Mouse (Mus musculus) myocyte (in vitro differentiated cells): ENCODE measurements at regions not wholly inside any gene's neighbourhood (a gene's known extent, or its start where the extent isn't known, plus 50 kb on each side); places are given as distances from the start of the nearest gene placed in this dataset.

Experiments
- H3K27me3 ChIP-seq: one replicate; pipeline ENCODE4 v1.6.1; 2011; ENCODE audit not compliant: control insufficient read depth, insufficient read depth, insufficient read length
- H3K36me3 ChIP-seq: one replicate; pipeline ENCODE4 v1.6.1; 2011; ENCODE audit not compliant: control insufficient read depth, insufficient read depth
- H3K4me2 ChIP-seq: one replicate; pipeline ENCODE4 v1.6.1; 2011; ENCODE audit warnings: low read depth, control low read depth
- H3K4me3 ChIP-seq: one replicate; pipeline ENCODE4 v1.5.1; 2011; ENCODE audit warnings: mild to moderate bottlenecking, control low read depth, moderate library complexity
- H3K79me2 ChIP-seq: one replicate; pipeline ENCODE4 v1.6.1; 2011; ENCODE audit not compliant: control insufficient read depth, insufficient read depth
- H3ac ChIP-seq: one replicate; pipeline ENCODE4 v1.6.1; 2011; ENCODE audit not compliant: control insufficient read depth, insufficient read length
- CEBPB ChIP-seq: IDR thresholded peaks from 2 replicates; pipeline ENCODE4 v1.6.1; 2011; ENCODE audit warnings: mild to moderate bottlenecking, moderate library complexity; ENCODE audit not compliant: poor library complexity, insufficient read depth, severe bottlenecking
- E2F4 ChIP-seq: IDR thresholded peaks from one replicate; pipeline ENCODE4 v1.6.1; 2011; ENCODE audit warnings: mild to moderate bottlenecking, control low read depth, moderate library complexity; ENCODE audit not compliant: insufficient read depth
- MAX ChIP-seq: IDR thresholded peaks from one replicate; pipeline ENCODE4 v1.6.1; 2011; ENCODE audit warnings: low read depth, mild to moderate bottlenecking, control low read depth
- MYOD1 ChIP-seq, 3 experiments: IDR thresholded peaks; one replicate each; pipeline ENCODE4 v1.6.1; 2011; ENCODE audit warnings: control low read depth in 2 of 3, low read depth in 2 of 3, mild to moderate bottlenecking in 2 of 3, moderate library complexity in 1 of 3; ENCODE audit not compliant: insufficient read length in 2 of 3, control insufficient read depth in 1 of 3
- MYOG ChIP-seq, 3 experiments: IDR thresholded peaks; one replicate each; pipeline ENCODE4 v1.6.1; 2011; ENCODE audit warnings: control low read depth in 2 of 3, low read depth in 2 of 3, mild to moderate bottlenecking in 2 of 3; ENCODE audit not compliant: insufficient read length in 2 of 3, control insufficient read depth in 1 of 3, insufficient read depth in 1 of 3
- POLR2A ChIP-seq: IDR thresholded peaks from one replicate; pipeline ENCODE4 v1.6.1; 2011; ENCODE audit warnings: low read depth, mild to moderate bottlenecking, control low read depth, moderate library complexity; ENCODE audit not compliant: insufficient read length
- POLR2AphosphoS2 ChIP-seq: IDR thresholded peaks from one replicate; pipeline ENCODE4 v1.6.1; 2011; ENCODE audit warnings: low read depth, control low read depth; ENCODE audit not compliant: insufficient read length
- REST ChIP-seq: IDR thresholded peaks from one replicate; pipeline ENCODE4 v1.6.1; 2011; ENCODE audit warnings: mild to moderate bottlenecking, control low read depth, moderate library complexity; ENCODE audit not compliant: insufficient read depth, insufficient read length
- SRF ChIP-seq: IDR thresholded peaks from one replicate; pipeline ENCODE4 v1.6.1; 2011; ENCODE audit warnings: low read depth; ENCODE audit not compliant: control insufficient read depth, insufficient read length
- TCF12 ChIP-seq: IDR thresholded peaks from one replicate; pipeline ENCODE4 v1.6.1; 2011; ENCODE audit warnings: mild to moderate bottlenecking, control low read depth; ENCODE audit not compliant: poor library complexity, insufficient read depth, severe bottlenecking
- TCF3 ChIP-seq: IDR thresholded peaks from one replicate; pipeline ENCODE4 v1.6.1; 2011; ENCODE audit warnings: low read depth, control low read depth; ENCODE audit not compliant: insufficient read length
- USF1 ChIP-seq: IDR thresholded peaks from one replicate; pipeline ENCODE4 v1.6.1; 2011; ENCODE audit warnings: low read depth, mild to moderate bottlenecking, control low read depth, moderate library complexity

DNA sequence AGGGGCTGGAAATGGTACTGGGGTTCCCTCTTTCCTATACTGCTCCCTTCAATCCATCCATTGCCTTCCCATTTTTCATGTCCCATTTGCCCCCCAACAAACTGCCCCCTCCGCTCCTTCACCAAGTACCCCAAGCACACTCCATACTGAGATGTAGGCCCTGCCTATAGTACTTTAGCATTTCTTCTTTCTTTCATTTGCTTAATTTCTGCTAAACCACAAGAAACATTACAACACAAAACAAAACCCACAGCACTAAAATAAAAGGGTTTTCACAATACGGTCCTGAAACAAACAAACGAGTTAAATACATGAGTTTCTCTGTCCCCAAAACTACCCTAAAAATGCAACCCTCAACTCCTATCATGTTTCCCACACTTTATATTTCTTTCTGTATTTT, 122.8 kb downstream of the Irs2 start:
- Histone ChIP-seq H3K4me2 (no peak overlapping the region), H3K79me2 (no peaks in the 10 kb centered on the region), H3K4me3 (no peak overlapping the region), H3K36me3 (no peaks in the 10 kb centered on the region), H3ac (no peak overlapping the region), H3K27me3 (peaks cover 22% of the 10 kb centered on the region)
- TF ChIP-seq POLR2A (no peak), E2F4 (no peak), USF1 (no peak), SRF (no peak), MYOD1 (IDR thresholded peaks at IDR 0.05; ENCODE audit: control insufficient read depth in 1 of 3, insufficient read length in 2 of 3, low read depth in 2 of 3) (no peak), MAX (no peak), POLR2AphosphoS2 (no peak), TCF3 (no peak), CEBPB (no peak), MYOG (IDR thresholded peaks at IDR 0.05; ENCODE audit: control insufficient read depth in 1 of 3, insufficient read depth in 1 of 3, insufficient read length in 2 of 3, low read depth in 2 of 3) (no peak)

DNA sequence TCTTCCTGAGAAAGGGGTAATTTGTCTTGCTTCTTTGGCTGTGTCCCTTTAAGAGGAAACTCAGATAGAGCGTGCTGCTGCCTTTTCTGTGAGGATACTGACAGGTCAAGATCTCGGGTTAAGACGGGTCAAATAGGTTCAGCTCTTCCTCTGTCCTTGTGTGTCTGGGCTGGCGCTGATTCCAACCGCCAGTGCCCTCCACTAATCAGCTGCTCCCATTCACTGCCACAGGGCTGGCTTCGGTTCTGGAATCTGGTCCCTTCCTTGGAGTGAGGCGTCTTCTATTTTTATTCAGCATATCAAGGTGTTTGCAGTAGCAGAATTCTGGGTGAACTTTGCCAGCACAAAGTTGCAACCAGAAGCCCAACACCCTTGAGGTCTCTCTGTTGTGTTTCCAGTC, 124.8 kb downstream of the Irs2 start:
- no peaks in the 10 kb centered on the region for H3K36me3 ChIP-seq
- H3K79me2 ChIP-seq: no peaks in the 10 kb centered on the region
- TF ChIP-seq REST (no peak), MAX (no peak), MYOG (IDR thresholded peaks at IDR 0.05; ENCODE audit: control insufficient read depth in 1 of 3, insufficient read depth in 1 of 3, insufficient read length in 2 of 3, low read depth in 2 of 3) (no peak), E2F4 (no peak), MYOD1 (IDR thresholded peaks at IDR 0.05; ENCODE audit: control insufficient read depth in 1 of 3, insufficient read length in 2 of 3, low read depth in 2 of 3) (no peak), POLR2AphosphoS2 (no peak), TCF3 (no peak), TCF12 (no peak), USF1 (no peak), SRF (no peak), CEBPB (no peak)
- H3K4me2 ChIP-seq: no peak overlapping the region
- no peak overlapping the region for H3ac ChIP-seq
- H3K27me3 ChIP-seq: peaks cover 28% of the 10 kb centered on the region
- no peak overlapping the region for H3K4me3 ChIP-seq

DNA sequence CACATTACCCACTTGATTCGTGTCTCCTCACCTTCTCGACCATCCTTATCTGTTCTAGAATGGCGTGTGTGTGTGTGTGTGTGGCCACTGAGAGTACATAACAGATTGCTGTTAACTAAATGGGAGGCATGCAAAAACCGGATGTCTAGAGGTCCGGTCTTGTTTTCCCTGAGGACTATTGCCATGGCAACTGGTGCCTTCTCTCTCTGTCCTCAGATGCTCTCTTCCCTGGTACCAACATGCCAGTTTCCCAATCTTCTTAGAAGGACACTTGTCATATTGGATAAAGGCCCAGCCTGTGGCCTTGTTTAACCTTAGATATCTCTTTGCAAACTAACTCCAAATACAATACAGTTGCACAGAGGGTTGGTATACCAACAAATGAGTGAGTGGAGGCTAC, 125.9 kb downstream of the Irs2 start:
- TF ChIP-seq TCF3 (no peak), USF1 (no peak), MAX (no peak), MYOD1 (IDR thresholded peaks at IDR 0.05; ENCODE audit: control insufficient read depth in 1 of 3, insufficient read length in 2 of 3, low read depth in 2 of 3) (no peak), TCF12 (no peak), REST (no peak), E2F4 (no peak), POLR2AphosphoS2 (no peak), CEBPB (no peak), POLR2A (no peak), MYOG (IDR thresholded peaks at IDR 0.05; ENCODE audit: control insufficient read depth in 1 of 3, insufficient read depth in 1 of 3, insufficient read length in 2 of 3, low read depth in 2 of 3) (no peak), SRF (no peak)
- Histone ChIP-seq H3K27me3 (peaks cover 28% of the 10 kb centered on the region), H3ac (no peak overlapping the region)

DNA sequence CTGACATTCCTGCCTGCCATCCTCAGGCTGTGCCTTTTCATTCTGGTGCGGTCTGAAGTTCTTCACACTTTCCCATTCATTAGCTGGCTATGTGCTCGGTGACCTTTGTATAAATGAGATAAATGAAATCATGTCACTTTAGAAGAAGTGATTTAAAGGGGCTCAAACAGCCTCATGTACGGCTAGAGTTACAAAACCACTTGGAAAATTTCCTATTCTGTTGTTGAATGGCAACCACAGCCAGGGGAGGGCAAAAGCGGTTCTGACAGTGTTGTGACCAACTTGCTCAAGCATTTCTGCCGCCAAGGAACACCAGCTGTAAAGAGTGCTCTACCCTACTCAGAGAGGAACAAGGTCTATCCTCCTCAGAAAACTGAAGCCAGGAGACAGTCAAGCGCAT, 128.4 kb downstream of the Irs2 start:
- TF ChIP-seq TCF12 (no peak), CEBPB (no peak), TCF3 (no peak), MYOD1 (IDR thresholded peaks at IDR 0.05; ENCODE audit: control insufficient read depth in 1 of 3, insufficient read length in 2 of 3, low read depth in 2 of 3) (no peak), USF1 (no peak), POLR2A (no peak)
- Histone ChIP-seq H3K27me3 (peaks cover 26% of the 10 kb centered on the region), H3K4me3 (no peak overlapping the region), H3K4me2 (no peak overlapping the region), H3K79me2 (no peaks in the 10 kb centered on the region), H3K36me3 (no peaks in the 10 kb centered on the region), H3ac (no peak overlapping the region)

More for the DNA sequence above, 125.9 kb downstream of the Irs2 start:
- Histone ChIP-seq H3K4me2 (no peak overlapping the region), H3K36me3 (no peaks in the 10 kb centered on the region), H3K4me3 (no peak overlapping the region), H3K79me2 (no peaks in the 10 kb centered on the region)

DNA sequence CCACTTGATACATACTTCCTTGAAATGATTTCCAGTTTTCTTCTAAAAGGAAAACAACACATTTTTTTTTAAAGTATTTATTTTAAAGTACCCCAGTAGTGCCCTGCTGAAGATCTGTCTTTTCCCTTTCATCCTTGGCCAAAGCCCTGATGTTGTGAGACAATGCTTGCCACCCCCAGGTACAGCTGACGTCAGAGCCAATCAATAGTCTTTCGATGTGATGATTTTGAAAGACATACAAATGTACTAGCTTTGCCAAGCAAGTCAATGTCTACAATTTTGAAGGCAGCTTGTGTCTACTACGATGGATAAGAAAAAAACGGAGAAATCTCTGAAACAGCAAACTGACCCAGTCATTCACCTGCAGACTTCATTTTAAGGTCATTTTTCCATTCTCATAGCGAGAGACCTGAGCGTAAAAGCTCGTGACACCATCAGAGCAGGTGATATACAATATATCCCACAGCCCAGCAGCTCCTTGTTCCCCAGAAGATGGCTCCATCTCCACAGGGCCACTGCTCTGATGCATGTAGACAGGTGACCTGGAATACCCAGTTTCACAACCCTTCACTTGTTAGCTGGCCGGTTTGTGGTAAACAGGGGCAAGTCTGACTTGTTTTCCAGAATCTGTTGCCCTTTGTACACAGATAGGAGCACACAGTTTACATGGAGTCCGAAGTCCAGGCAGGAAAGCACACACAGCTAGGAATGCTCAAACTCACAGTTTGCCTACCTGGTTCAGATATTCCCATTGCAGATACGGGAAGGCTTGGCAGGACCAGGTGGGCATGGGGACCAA, 129.0 kb downstream of the Irs2 start:
- Histone ChIP-seq H3K4me3 (no peak overlapping the region), H3K36me3 (no peaks in the 10 kb centered on the region), H3ac (no peak overlapping the region), H3K27me3 (peaks cover 26% of the 10 kb centered on the region), H3K79me2 (no peaks in the 10 kb centered on the region), H3K4me2 (no peak overlapping the region)
- TF ChIP-seq SRF: no peak
